Mouse (Mus musculus): ENCODE measurements at regions not wholly inside any gene's neighbourhood (a gene's known extent, or its start where the extent isn't known, plus 50 kb on each side); places are given as distances from the start of the nearest gene placed in this dataset.
A peak's percentile ranks its signal among the peaks of the same experiment; 100 is the strongest.

DNA sequence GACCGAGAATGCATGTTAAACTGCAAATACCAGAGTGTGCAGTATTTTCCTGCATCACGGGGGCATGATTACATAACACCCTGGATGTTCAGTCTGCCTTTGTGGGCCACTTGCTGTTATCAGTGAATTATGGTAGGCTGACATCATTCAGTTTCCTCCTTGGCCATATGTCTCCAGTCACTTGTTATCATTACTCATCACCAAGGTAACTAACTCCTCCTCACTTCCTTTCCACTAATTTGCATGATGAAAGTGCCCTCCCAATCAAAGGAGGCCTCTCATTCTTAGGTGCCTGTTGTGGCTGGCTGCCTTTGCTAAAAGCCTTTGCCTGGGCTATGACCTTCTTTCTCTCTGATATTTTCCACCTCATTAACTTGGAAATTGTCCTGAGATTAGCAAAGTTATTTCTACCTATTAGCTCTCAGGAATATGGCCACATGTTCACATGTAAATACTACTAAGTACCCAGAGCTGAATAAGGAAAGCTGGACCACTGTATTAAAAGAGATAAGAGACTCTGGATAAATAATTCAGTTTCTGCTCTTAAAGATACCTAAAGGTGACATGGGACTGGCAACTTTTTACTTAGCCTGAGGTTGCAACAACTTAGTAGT, 440.6 kb upstream of the Gm21961 start:
- no peaks in the 10 kb centered on the region for H3K36me3 ChIP-seq (replicated peaks in 1 of 2; ENCODE audit: control insufficient read depth in 1 of 2, insufficient read depth in 1 of 2, low read length in 1 of 2)
- no peak overlapping the region for H3K4me2 ChIP-seq (ENCODE audit: insufficient read depth, low read depth, poor library complexity, severe bottlenecking)
- peak; percentile 52 for DNase-seq (ENCODE audit: extremely low read depth)
- dilution Hi-C loops (cut with MboI; ENCODE audit: extremely low pct_ligation_motif_present, extremely low pct_unique_long_range_greater_than_20kb, low sequenced_read_pairs): no loop called here
- H3K27ac ChIP-seq (ENCODE audit: insufficient read depth, low read depth): no peak overlapping the region
- H3K9me3 ChIP-seq (replicated peaks; ENCODE audit: low read length): no peaks in the 10 kb centered on the region
- in situ Hi-C loops (cut with MboI; ENCODE audit: low pct_ligation_motif_present, low pct_unique_long_range_greater_than_20kb, low sequenced_read_pairs): no loop called here
- H3K4me3 ChIP-seq (replicated peaks in 1 of 3; ENCODE audit: low read depth in 2 of 3, low read length in 2 of 3, poor library complexity in 1 of 3): no peak overlapping the region
- H3K27me3 ChIP-seq (replicated peaks): no peaks in the 10 kb centered on the region
- no peaks in the 10 kb centered on the region for H3K79me2 ChIP-seq (replicated peaks; ENCODE audit: control insufficient read depth, extremely low read depth, insufficient read depth, poor library complexity, severe bottlenecking)
- H3K4me1 ChIP-seq (ENCODE audit: control insufficient read depth in 1 of 2, insufficient read depth in 2 of 2): no peaks in the 10 kb centered on the region; a peak in 1 of 4 replicates
- no peak overlapping the region for H3K9ac ChIP-seq (ENCODE audit: insufficient read depth, low read depth)
- no peak for TF ChIP-seq IRF4 (IDR thresholded peaks at IDR 0.05; ENCODE audit: low read depth, low read length)
- no peak for TF ChIP-seq CHD1 (IDR thresholded peaks at IDR 0.05; ENCODE audit: low read depth, low read length)
- TF ChIP-seq UBTF (IDR thresholded peaks at IDR 0.05; ENCODE audit: low read depth, low read length): no peak
- no peak for TF ChIP-seq MEF2A (IDR thresholded peaks at IDR 0.05; ENCODE audit: borderline replicate concordance, low read depth, low read length)
- no peak for TF ChIP-seq RAD21 (IDR thresholded peaks at IDR 0.05; ENCODE audit: low read depth, low read length)
- no peak for TF ChIP-seq USF2 (conservative IDR thresholded peaks at IDR 0.05; ENCODE audit: low read depth, low read length)
- TF ChIP-seq NRF1 (IDR thresholded peaks at IDR 0.05; ENCODE audit: low read depth, low read length): no peak
- TF ChIP-seq POLR2A (IDR thresholded peaks at IDR 0.05; ENCODE audit: low read depth, low read length): no peak
- no peak for TF ChIP-seq ZC3H11A (IDR thresholded peaks at IDR 0.05; ENCODE audit: low read depth, low read length)
- no peak for TF ChIP-seq TBP (conservative IDR thresholded peaks at IDR 0.05; ENCODE audit: low read depth, low read length)
- TF ChIP-seq MAX (IDR thresholded peaks at IDR 0.05; ENCODE audit: low read length): no peak
- TF ChIP-seq ZMIZ1 (IDR thresholded peaks at IDR 0.05; ENCODE audit: low read depth, low read length): no peak
- no peak for TF ChIP-seq E2F4 (IDR thresholded peaks at IDR 0.05; ENCODE audit: insufficient replicate concordance, low read depth, low read length)
- no peak for TF ChIP-seq MYC (IDR thresholded peaks at IDR 0.05; ENCODE audit: low read depth, low read length)
- TF ChIP-seq JUND (conservative IDR thresholded peaks at IDR 0.05; ENCODE audit: low read depth, low read length): no peak
- TF ChIP-seq ELF1 (IDR thresholded peaks at IDR 0.05; ENCODE audit: low read depth, low read length): no peak

DNA sequence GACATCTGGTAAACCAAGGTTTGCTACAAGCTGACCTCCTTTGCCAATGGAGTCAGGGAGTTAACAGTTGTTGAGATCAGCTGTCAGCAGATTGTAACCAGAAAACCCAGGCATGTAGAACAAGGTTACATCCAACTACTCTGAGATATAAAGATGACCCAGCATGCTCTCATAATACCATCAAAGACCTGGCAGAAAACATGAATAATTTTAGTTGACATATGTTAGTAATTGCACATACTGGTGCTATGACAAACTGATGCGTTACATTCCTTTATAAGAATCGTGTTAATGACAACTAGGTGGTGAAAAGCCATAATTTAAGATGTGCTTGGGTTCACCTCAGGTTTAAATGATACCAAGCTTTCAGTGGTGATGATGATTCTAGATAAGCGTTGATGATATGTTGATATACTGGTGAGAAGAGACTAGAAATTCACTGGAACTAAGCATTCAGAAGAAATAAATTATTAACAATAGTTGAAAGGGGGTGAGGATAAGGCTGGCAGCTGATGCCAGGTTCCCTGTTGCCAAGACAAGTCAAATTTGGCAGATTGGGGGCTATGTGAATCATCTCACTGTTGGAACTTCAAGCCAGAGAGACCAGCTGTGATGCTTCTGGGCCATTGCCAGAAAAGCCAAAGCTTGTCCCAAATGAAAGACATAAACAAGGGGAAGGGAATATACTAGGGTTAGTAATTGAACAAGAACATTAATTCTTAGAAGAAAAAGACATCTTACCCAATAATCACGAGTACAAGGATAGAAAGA, 437.7 kb upstream of the Gm21961 start:
- H3K27me3 ChIP-seq (replicated peaks): no peaks in the 10 kb centered on the region
- no peak overlapping the region for H3K9ac ChIP-seq (ENCODE audit: insufficient read depth, low read depth)
- in situ Hi-C loops (cut with MboI; ENCODE audit: low pct_ligation_motif_present, low pct_unique_long_range_greater_than_20kb, low sequenced_read_pairs) (no loop called here), dilution Hi-C loops (cut with MboI; ENCODE audit: extremely low pct_ligation_motif_present, extremely low pct_unique_long_range_greater_than_20kb, low sequenced_read_pairs) (no loop called here)
- H3K4me2 ChIP-seq (ENCODE audit: insufficient read depth, low read depth, poor library complexity, severe bottlenecking): no peak overlapping the region
- no peak overlapping the region for H3K4me3 ChIP-seq (replicated peaks in 1 of 3; ENCODE audit: low read depth in 2 of 3, low read length in 2 of 3, poor library complexity in 1 of 3)
- H3K4me1 ChIP-seq (ENCODE audit: control insufficient read depth in 1 of 2, insufficient read depth in 2 of 2): no peaks in the 10 kb centered on the region; a peak in 1 of 4 replicates
- no peak for DNase-seq (ENCODE audit: extremely low read depth)
- H3K36me3 ChIP-seq (replicated peaks in 1 of 2; ENCODE audit: control insufficient read depth in 1 of 2, insufficient read depth in 1 of 2, low read length in 1 of 2): no peaks in the 10 kb centered on the region
- H3K9me3 ChIP-seq (replicated peaks; ENCODE audit: low read length): no peaks in the 10 kb centered on the region
- no peaks in the 10 kb centered on the region for H3K79me2 ChIP-seq (replicated peaks; ENCODE audit: control insufficient read depth, extremely low read depth, insufficient read depth, poor library complexity, severe bottlenecking)
- TF ChIP-seq BHLHE40 (IDR thresholded peaks at IDR 0.05; ENCODE audit: low read depth, low read length): no peak
- no peak for TF ChIP-seq GABPA (IDR thresholded peaks at IDR 0.05; ENCODE audit: insufficient replicate concordance, low read depth, low read length)
- TF ChIP-seq EP300 (IDR thresholded peaks at IDR 0.05; ENCODE audit: low read length): no peak
- TF ChIP-seq SMC3 (IDR thresholded peaks at IDR 0.05; ENCODE audit: low read depth, low read length): no peak
- no peak for TF ChIP-seq CHD2 (IDR thresholded peaks at IDR 0.05; ENCODE audit: low read length)
- TF ChIP-seq MYC (IDR thresholded peaks at IDR 0.05; ENCODE audit: low read depth, low read length): no peak
- no peak overlapping the region for H3K27ac ChIP-seq (ENCODE audit: insufficient read depth, low read depth)
